Mouse (Mus musculus) embryonic stem cell, embryonic (primary cell): ENCODE measurements around the gene Pbx1.

Experiments used
- CTCF ChIA-PET, 4 experiments: fragments of 300-600 bp in 2 of 4; fragments of 350-600 bp in 2 of 4; sonication (Branson Sonifier 250); formaldehyde crosslinking; loops; one replicate each; lab custom pipeline; 2022; ENCODE audit warnings: inconsistent platforms in 2 of 4; lab: Charles Lee
- POLR2A ChIA-PET, 4 experiments: fragments of 300-600 bp in 2 of 4; fragments of 350-600 bp in 2 of 4; sonication (Branson Sonifier 250); formaldehyde crosslinking; loops; one replicate each; lab custom pipeline; 2022; ENCODE audit warnings: antibody characterized with exemption in 4 of 4, inconsistent platforms in 1 of 4; lab: Charles Lee

The Pbx1 gene

DNA sequence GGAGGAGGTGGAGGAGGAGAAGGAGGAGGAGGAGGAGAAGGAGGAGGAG is at the start of gene Pbx1:
Gene Pbx1 (minus strand): TSS at position 39 of the 49 bp plus-strand sequence.
- ChIA-PET CTCF (interaction anchor here in 1 of 4 experiments (1.3 kb wide), 1 partner anchor 56 kb away, joined by 3 read pairs; no protein-coding TSS in a partner anchor), POLR2A (interaction anchor here in 3 of 4 experiments (0.6 to 2.2 kb wide), 32 partner anchors 8 to 1431 kb away, joined by 3 to 10 read pairs (median 3); partner anchors contain the start of gene Fam78b (in 1 of the 3))

DNA sequence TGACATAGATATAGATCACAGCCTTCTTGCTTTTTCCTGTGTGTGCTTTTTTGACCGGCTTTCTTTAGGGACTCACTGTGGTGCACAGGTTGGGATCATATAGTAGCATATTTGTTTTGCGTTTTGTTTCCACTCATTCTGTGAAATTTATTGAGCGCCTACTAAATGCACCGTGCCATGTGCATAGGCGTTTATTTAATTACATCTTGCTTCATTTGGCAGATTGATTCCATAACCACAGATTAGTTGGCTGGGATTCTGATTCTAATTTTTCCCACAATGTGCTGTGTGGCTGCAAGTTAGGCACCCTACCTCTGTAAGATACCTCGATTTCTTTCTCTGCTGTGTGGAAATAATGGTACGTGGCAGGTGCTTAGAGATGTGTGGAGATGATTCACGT is 47.6 kb upstream of the Pbx1 start:
- CTCF ChIA-PET, result no interaction called here
- POLR2A ChIA-PET, result no interaction called here

DNA sequence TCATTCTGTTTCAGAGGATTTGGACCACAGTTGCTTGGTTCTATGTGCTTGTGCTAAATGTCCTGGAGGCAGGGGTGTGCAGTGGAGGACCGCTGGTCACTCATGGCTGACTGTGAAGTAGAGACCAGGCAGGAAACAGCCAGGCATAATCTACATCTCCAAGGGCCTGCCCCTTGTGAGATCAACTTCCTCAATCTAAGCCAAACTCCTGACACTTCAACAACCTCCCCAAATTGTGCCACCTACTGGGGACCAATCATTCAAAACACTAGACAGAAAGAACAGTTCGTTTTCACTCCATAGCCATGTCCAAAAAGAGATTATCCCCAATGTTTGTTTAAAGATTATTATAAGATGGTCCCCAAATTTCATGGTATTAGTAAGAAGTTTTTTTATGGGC is 46.8 kb upstream of the Pbx1 start:
- CTCF ChIA-PET, result no interaction called here
- POLR2A ChIA-PET, result no interaction called here

DNA sequence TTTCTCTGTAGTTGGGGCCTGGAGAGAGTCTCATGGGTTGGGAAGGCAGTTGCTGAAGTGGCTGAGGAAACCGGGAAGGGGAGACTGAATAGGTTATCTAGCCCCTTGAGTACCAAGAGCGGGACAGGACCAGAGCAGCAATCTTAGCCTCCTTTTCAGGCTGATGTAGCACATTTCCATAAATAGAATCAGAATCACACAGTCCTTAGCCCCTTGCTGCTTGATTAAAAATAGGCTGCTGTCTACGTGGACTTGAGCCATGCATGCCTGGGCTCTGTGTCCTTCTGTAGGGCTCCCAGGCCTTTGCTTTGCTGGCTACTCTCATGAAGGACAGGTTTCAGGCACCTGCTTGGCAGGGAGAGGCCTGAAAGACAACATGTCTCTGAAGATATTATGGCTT is 44.8 kb upstream of the Pbx1 start:
- ChIA-PET CTCF (no interaction called here), POLR2A (no interaction called here)

DNA sequence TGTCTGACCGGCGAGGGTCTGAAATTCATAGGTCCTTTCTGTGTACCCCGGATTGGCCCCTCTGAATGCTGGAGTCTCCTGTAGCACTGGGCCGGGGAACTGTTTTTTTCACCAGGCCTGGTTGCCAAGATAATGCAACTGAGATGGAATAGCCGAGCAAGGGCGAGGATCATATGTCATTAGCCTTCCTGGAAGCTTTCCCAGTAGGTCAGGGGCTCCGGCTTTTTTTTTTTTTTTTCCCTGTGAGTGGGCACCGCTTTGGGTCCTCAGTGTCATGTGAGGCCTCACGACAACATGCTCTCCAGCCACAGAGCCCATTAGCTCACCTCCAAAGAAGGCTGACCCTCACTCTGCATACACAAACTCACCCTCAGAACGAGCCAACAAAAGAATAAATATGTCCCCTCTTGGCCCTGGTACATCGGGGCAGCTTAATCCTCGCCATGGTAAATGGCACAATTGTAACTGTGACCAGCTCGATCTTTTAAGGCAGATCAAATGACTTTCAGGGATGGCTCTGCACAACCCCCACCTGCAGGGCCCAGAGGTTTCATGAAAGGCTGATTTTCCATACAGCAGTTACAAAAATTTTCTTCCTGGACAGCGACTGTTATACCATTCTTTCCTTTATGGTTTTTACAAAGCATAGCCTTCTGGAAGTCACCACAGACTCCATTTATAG is 44.3 kb upstream of the Pbx1 start:
- CTCF ChIA-PET, result no interaction called here
- POLR2A ChIA-PET, result no interaction called here

DNA sequence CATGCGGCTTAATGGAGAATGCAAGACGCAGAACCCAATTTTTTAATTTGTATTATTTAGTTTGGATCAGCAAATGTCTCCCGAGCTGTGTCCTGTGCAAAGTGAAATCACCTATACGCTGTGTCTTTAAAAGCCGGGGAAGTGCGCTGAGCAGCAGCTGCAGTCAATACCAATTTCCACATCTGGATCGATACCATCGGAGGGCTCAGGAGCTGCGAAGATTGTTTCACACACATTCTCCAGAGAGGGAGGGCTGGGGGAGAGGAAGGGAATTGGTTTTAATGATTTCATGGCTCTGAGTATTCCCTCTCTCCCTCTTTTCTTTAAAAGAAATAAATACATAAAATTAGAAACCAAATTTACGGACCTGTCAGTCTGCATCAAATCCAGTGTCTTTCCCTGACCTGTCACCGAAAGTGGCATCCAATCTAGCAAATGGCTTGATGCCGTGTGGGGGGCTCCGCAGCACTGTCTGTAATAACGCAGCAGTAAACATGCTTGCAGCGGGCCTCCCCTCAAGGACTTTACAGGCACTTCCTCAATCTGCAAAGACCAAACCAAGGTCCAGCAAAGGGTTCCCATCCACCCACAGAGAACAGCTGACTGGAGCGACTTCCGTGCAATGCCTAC is 43.6 kb upstream of the Pbx1 start:
- ChIA-PET POLR2A (no interaction called here), CTCF (no interaction called here)

DNA sequence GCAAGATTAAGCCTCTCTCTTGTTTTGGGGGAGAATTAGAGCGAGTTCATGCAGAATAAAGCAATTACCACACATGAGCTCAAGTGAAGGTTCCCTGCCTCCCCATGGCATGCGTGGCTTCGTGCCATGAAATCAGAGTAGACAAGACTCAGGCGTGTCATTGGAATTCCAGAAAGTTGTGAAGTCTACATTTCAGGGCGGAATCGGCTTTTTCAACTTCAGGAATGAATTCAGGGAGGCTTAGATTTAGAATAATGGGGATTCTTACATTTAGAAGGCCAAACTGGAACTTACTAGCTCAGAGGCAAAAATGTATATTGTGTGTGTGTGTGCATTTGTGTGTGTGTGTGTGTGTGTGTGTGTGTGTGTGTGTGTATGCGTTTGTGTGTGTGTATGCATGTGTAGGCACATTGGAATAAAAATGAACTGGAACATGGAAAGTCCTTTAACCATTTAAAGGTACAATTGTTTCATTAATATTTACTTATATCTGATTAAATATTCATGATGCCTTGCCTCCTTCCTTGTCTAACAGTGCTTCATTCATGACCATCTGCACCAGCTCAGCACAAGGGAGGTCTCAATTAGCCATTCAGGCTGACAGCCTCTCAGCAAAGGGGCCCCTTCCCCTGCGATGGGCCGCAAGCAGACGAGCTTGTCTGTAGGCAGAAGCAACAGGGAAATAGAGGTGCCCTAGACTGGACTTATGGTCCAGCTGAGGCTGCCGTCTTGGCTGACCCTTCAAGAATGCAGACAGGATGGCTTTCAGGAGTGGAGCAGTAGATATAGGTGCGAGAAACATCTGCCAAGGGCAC is 41.4 kb upstream of the Pbx1 start:
- POLR2A ChIA-PET, result no interaction called here
- CTCF ChIA-PET, result interaction anchor here in 1 of 4 experiments (0.6 kb wide), 1 partner anchor 42 kb away, joined by 8 read pairs; no protein-coding TSS in a partner anchor

DNA sequence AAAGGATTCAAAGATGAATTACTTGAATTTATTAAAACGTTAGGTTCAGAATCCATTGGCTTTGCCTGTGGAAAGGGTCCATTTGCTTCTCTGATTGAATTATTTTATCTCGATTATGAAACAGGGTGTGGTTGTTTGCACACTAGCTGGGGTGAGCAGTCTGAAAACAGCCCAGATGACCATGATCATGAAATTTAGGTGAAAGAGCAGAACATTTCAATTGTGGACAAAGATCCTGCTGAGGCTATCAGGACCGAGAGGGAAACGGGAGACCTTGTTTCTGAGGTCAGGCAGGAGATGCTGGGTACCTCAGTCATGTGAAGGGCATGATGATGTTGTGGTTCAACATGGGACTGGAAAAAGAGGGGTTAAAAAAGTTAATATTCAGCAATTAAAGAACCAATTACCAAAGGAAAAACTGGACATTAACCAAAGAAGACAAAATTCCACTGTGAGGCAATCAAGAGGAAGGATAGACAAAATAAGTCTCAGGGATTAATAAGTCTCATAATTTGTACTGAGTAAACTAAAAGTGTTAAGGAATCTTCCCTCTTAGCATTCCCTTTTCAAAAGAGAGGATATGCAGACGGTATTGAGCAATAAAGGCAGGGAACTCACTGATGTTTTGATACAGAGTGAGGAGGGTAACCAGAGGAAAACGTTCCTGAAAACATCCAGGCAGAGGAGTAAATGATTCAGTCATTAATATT is 40.6 kb upstream of the Pbx1 start:
- ChIA-PET POLR2A (no interaction called here), CTCF (interaction anchor here in 1 of 4 experiments (0.6 kb wide), 1 partner anchor 41 kb away, joined by 8 read pairs; no protein-coding TSS in a partner anchor)

DNA sequence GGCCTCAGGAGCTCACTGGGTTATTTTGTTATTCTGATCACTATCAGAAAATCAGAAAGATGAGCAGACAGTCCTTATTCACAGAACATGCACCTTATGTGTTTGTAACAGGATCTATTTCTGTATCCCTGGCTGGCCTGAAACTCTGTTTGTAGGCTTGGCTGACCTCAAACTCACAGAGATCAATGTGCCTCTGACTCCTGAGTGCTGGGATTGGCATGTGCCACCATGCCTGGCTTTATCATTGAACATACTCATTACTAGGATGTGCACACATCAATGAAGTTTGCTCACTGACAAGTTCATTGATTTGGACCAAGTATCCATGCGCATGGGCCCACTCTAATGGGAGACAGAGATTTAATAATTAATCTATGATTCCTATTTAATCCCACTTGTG is 27.4 kb upstream of the Pbx1 start:
- POLR2A ChIA-PET, result no interaction called here
- CTCF ChIA-PET, result no interaction called here

DNA sequence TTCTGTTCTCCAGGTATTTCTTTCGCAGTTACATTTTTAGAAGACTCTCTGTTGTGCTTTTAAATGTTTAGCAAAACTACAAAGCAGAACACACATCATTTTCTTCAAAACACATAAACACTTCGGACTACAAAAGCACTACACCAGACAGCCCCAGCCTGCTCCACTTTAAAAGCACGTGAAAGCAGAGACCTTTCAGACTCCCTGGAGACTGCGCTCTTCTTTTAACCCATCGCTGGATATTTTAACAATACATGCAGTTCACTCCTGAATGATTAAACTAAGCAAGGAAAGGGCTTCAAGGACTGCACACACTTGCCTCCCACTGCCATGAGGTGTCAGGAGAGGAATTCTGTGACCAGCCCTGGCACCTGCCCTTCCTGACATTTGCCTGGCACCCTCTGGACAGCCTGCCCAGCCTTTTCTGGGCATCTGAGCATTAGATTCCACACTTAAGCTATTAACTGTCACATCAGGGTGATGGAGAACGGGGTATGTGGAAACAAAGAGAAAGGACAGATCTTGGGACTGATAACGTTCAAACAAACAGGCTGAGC is 25.2 kb upstream of the Pbx1 start:
- ChIA-PET POLR2A (no interaction called here), CTCF (no interaction called here)

DNA sequence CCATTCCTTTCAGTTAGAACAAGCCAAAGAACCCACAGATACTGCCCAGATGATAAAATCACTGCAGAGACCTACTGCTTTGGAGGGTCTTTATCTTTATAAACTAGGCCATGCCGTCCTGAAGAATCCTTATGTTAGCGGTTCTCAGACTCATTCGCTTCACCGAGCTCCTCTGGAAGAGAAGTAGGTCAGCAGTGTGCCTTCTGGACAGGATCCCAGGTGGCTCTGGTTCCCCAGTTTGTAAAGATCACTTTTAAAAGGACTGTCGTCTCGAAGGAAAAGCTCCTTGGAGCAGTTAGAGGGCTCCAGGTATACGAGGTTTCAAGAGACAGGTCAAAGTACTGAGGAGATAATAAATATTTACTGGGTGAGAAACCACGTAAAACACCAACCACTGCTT is 23.1 kb upstream of the Pbx1 start:
- ChIA-PET CTCF (interaction anchor here in 1 of 4 experiments (1.6 kb wide), 1 partner anchor 241 kb away, joined by 3 read pairs; no protein-coding TSS in a partner anchor), POLR2A (interaction anchor here in 2 of 4 experiments (0.5 to 0.6 kb wide), 2 partner anchors 49 to 292 kb away, joined by 4 to 5 read pairs; no protein-coding TSS in a partner anchor)

DNA sequence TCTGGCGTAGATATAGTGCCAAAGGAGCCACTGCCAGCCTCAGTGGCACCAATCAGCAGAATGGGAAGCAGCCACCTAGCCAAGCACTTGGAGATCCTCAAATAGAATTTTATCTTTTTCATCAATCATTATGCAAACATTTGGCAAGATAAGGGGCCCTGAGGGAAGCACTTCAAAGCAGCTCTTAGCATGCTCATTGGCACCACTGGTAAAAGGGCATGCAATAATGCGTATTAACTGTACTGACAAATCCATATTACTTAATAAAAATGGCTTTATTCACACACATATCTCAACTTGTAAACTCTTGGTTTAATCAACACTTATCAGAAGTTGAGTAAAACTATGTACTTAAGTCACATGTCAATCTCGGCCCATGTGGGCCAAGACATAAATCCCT is 1.6 kb upstream of the Pbx1 start:
- CTCF ChIA-PET, result no interaction called here
- POLR2A ChIA-PET, result interaction anchor here in 1 of 4 experiments (2.2 kb wide), 1 partner anchor 13 kb away, joined by 10 read pairs; no protein-coding TSS in a partner anchor

DNA sequence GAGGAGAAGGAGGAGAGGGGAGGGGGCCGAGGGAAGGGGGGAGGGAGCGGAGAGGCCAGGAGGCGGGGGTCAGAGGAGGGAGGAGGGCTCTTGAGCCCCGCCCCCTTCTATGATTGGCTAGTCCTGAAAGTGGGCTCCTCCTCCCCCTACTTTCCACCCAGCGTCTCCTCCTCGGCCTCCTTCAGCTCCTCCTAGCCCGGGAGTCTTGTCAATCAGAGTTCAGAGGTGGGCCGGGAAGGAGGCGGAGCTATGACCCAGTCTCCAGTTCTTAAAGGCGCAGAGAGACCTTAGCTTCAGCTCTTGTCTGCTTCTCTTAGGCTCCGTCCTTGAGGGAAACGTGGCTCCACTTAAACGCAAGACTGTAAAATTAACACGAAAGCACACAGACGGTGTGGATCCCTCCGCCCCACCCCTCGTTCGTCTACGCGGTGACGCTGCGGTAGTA is 233 bp upstream of the Pbx1 start:
- POLR2A ChIA-PET, result interaction anchor here in 3 of 4 experiments (0.6 to 2.2 kb wide), 33 partner anchors 9 to 1431 kb away, joined by 3 to 10 read pairs (median 3); partner anchors contain the start of gene Fam78b (in 1 of the 3)

DNA sequence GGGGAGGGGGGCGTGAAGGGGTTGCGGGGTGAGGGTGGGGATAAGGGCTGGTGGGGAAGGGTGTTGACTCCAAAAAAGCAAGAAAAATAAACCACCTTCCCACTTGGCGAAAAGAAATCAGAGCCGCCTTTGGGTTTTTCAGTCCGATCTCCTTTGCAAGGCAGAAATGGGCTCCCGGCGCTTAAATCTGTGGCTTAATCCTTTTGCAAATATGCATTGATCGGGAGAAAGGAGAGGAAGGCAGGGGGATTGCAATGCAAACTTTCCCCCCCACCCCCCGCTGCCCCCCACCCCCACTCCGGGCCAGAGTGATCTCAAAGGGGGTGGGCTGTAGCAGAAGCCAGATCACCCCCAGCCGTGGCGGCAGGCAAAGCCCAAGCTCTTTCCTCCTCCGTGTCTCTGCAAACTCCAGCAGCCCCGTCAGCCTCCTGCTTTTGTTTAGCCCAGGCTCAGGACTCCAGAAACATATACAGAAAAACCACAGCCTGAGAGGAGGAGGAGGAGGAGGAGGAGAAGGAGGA is 299 bp downstream of the Pbx1 start:
- POLR2A ChIA-PET, result interaction anchor here in 3 of 4 experiments (0.6 to 2.2 kb wide), 32 partner anchors 8 to 1431 kb away, joined by 3 to 10 read pairs (median 3); partner anchors contain the start of gene Fam78b (in 1 of the 3)
- CTCF ChIA-PET, result interaction anchor here in 3 of 4 experiments (0.6 to 1.3 kb wide), 6 partner anchors 41 to 1032 kb away, joined by 3 to 18 read pairs (median 6); no protein-coding TSS in a partner anchor

More for the DNA sequence above, 233 bp upstream of the Pbx1 start:
- CTCF ChIA-PET, result interaction anchor here in 1 of 4 experiments (1.3 kb wide), 1 partner anchor 56 kb away, joined by 3 read pairs; no protein-coding TSS in a partner anchor

DNA sequence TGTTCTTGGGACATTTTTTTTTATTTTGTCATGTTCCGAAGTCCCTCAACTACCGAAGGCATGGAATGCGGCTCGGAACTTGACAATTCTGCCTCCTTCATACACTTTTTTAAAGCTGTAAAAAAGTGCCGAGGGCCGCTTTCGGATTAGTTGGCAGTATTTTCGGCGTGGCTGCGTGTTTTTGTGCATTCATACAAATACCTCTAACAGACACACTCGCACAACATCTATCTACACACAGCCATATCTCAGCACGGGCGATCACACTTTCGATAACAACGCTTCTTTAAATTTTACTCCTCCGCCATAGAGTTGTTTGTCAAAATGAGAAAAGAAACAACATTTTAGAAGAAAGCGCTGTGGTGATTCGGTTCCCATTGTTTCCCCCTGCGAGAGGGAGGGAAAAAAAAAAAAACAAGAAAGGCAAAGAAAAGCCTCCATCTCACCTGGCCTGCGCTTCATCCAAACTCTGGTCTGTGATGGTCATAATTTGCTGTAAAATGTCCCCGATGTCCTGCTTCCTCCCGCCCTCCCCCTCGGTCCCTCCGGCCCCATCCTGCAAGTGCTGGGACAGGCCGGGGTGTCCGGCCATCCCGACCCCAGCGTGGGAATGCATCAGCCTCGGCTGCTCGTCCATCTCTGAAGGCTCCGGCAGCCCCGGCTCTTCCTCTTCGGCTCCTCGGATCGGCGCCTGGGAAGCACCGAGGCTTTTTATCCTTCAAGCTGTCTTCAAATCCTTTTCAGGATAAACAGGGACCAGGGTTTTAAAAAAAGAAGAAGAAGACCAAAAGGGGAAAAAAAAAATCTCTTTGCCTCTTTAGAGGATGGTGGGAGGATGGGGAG is 981 bp downstream of the Pbx1 start:
- ChIA-PET CTCF (interaction anchor here in 3 of 4 experiments (0.6 to 0.8 kb wide), 6 partner anchors 11 to 1033 kb away, joined by 3 to 18 read pairs (median 6); no protein-coding TSS in a partner anchor), POLR2A (interaction anchor here in 3 of 4 experiments (0.7 to 2.2 kb wide), 14 partner anchors 10 to 217 kb away, joined by 3 to 10 read pairs (median 4); no protein-coding TSS in a partner anchor)

DNA sequence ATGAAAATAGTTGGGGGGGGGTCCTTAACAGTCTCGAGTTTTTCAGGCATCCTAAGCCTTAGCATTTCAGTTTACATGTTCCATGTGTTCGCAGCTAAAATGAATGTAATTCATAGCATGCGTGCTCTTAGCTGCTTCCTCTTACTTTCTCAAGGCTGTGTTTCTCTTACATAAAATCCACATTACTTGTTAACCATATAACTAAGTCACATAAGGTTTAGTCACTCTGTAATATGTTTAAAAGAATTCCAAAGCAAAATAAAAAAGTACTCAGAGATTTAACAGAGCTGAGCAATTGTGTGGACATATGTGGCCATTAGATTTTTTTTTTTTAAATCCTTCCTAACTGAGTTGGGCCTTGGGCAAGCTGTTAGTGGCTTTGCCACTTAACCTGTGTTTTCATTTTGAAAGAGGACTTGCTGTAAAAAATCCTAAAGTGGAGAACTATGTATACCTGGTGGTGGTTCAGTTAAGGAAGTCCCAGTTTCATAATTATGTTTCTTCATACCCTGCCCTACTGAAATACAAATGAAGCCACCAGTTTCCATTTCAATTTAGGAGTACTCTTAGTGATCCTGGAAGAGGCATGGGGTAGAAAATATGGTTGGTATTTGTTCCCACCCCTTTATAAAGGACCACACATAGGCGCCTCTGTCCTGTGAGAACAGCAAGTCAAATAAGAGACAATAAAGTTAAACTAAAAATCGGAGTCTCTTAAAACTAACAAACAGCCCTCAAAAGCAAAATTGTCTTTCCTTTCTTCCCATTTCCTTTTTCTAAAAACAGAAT is 2.0 kb downstream of the Pbx1 start:
- ChIA-PET CTCF (no interaction called here), POLR2A (interaction anchor here in 2 of 4 experiments (0.6 to 1.8 kb wide), 3 partner anchors 13 to 1012 kb away, joined by 3 to 7 read pairs (median 5); no protein-coding TSS in a partner anchor)
